Mouse (Mus musculus) embryonic stem cell, embryonic (primary cell): ENCODE measurements around the gene Baz1b.

Experiments used
- CTCF ChIA-PET, 4 experiments: fragments of 300-600 bp in 2 of 4; fragments of 350-600 bp in 2 of 4; sonication (Branson Sonifier 250); formaldehyde crosslinking; loops; one replicate each; lab custom pipeline; 2022; ENCODE audit warnings: inconsistent platforms in 2 of 4; lab: Charles Lee
- POLR2A ChIA-PET, 4 experiments: fragments of 300-600 bp in 2 of 4; fragments of 350-600 bp in 2 of 4; sonication (Branson Sonifier 250); formaldehyde crosslinking; loops; one replicate each; lab custom pipeline; 2022; ENCODE audit warnings: antibody characterized with exemption in 4 of 4, inconsistent platforms in 1 of 4; lab: Charles Lee

Baz1b gene

DNA sequence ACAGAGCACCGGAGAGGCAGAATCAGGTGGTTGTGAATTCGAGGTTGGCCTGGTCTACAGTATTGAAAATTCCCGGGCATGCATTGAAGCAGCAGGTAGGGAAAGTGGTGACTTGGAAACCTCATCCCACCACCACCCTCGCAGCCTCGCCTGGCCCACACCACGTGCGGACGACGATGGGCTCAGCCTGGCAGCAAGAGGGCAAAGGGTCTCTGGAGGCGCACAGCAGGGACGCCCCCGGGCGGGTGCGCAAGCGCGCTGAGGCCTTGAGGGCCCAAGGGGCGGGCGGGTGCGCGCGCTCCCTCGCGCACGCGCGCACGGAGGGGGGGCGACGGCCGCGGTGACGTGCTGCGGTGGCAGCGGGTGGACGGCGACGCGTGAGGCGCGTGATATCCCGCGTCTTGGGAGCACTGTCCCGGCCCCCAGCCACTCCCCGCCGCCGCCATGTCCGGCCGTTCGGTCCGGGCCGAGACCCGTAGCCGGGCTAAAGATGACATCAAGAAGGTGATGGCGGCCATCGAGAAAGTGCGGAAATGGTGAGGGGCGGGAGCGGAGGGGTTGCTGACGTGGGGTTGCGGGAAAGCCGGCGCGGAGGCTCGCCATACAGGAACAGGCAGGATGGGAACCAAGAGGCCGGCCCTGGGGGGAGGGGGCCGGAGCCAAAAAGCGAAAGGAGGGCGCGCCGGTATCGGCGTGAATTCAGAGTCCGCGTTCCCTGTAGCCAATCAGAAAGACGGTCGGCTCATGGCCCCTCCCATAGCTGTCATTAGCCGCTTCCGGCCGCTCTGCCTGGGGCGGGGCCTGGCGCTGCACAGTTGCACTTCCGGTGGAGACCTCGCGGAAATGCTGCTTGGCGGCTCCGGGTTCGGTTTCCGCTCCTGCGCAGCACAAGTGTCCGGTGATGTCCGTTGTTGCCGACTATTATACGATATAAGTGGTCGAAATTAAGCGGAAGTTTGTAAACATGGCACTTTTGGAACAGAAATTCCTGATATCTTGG, 18.7 kb upstream of the Baz1b start, which contains the start of gene Bcl7b:
TSS of gene Bcl7b (plus strand) at position 221 of the 1,000 bp plus-strand sequence.
- POLR2A ChIA-PET, result interaction anchor here in 3 of 4 experiments (0.6 to 4.5 kb wide), 36 partner anchors 8 to 226 kb away, joined by 3 to 29 read pairs (median 4); partner anchors contain the start of genes Abhd11 (in 3 of the 3), Baz1b (in 2 of the 3), Tbl2 (in 2 of the 3) and Cldn4 (in 1 of the 3)
- CTCF ChIA-PET, result interaction anchor here in 2 of 4 experiments (0.6 to 1.4 kb wide), 8 partner anchors 13 to 531 kb away, joined by 3 to 4 read pairs (median 3); partner anchors contain the start of genes Baz1b (in 1 of the 2), Tbl2 (in 1 of the 2) and Vps37d (in 1 of the 2)

DNA sequence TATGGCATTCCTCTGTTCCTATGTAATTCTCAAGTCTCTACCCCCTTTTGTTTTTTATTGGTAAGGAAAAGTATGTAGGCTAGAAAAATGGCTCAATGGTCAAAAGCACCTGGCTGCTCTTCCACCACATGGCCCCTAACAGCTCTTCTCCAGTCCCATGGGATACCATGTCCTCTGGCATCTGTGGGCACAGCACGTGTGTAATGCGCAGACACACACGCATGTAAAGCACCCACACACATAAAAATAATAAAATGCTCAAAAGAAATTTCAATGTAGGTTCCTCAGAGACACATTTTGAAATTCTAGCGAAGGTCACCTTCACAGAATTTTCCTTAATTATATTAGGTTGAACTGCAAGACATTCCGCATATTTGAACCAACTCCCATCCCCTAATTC, 17.6 kb upstream of the Baz1b start:
- POLR2A ChIA-PET, result interaction anchor here (0.5 to 4.5 kb wide), 25 partner anchors 9 to 1662 kb away, joined by 3 to 29 read pairs (median 5); partner anchors contain the start of genes Abhd11 (in 3 of the 4), Baz1b (in 2 of the 4), Cldn4 (in 1 of the 4) and Stx1a (in 1 of the 4)
- CTCF ChIA-PET, result interaction anchor here in 2 of 4 experiments (1.3 to 1.4 kb wide), 2 partner anchors 20 to 91 kb away, joined by 3 to 4 read pairs; partner anchors contain the start of genes Tbl2 (in 1 of the 2) and Vps37d (in 1 of the 2)

DNA sequence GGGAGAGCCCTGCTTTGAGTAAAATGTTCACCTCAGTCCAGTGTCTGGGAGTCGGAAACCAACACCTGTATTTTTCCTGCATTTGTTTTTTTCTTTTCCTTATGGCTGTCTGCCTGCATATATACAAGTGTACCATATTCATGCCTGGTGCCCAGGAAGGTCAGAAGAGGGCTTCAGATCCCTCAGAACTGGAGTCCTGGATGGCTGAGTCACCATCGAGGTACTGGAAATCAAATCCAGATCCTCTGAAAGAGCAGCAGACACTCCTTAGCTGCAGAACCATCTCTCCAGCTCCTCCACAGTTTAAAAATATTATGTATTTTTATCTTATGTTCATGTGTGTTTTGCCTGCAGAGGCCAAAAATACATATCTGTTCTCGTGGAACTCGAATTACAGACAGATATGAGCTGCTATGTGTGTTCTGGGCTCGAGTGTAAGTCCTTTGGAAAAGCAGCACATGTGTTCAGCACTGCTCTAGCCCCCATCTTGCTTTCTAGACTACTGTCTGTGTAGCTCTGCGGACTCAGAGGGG, 15.3 kb upstream of the Baz1b start:
- ChIA-PET POLR2A (interaction anchor here in 2 of 4 experiments (0.7 to 4.5 kb wide), 12 partner anchors 8 to 115 kb away, joined by 3 to 29 read pairs (median 3); partner anchors contain the start of genes Baz1b (in 2 of the 2) and Tbl2 (in 2 of the 2)), CTCF (interaction anchor here in 1 of 4 experiments (0.7 to 1.2 kb wide), 3 partner anchors 11 to 17 kb away, joined by 3 to 4 read pairs (median 3); no protein-coding TSS in a partner anchor)

- ChIA-PET CTCF (interaction anchor here in 1 of 4 experiments (1.2 kb wide), 1 partner anchor 13 kb away, joined by 3 read pairs; no protein-coding TSS in a partner anchor), POLR2A (interaction anchor here in 2 of 4 experiments (1.0 to 2.1 kb wide), 2 partner anchors 13 to 226 kb away, joined by 3 to 8 read pairs; partner anchors contain the start of genes Baz1b (in 1 of the 2) and Cldn4 (in 1 of the 2))
These were observed 14.1 kb upstream of the Baz1b start for GRCm38 (mm10) chr5:135172986-135173385.

- ChIA-PET POLR2A (interaction anchor here in 3 of 4 experiments (1.0 to 3.7 kb wide), 9 partner anchors 11 to 229 kb away, joined by 3 to 18 read pairs (median 3); no protein-coding TSS in a partner anchor), CTCF (interaction anchor here in 2 of 4 experiments (0.5 to 1.0 kb wide), 5 partner anchors 8 to 937 kb away, joined by 3 to 9 read pairs (median 4); partner anchors contain the start of gene Baz1b (in 1 of the 2))
These were observed 12.0 kb upstream of the Baz1b start for GRCm38 (mm10) chr5:135175086-135175485.

- POLR2A ChIA-PET, result interaction anchor here (0.6 to 4.5 kb wide), 12 partner anchors 8 to 60 kb away, joined by 3 to 27 read pairs (median 4); no protein-coding TSS in a partner anchor
- CTCF ChIA-PET, result interaction anchor here in 1 of 4 experiments (1.1 kb wide), 1 partner anchor 22 kb away, joined by 3 read pairs; no protein-coding TSS in a partner anchor
These were observed 8.5 kb upstream of the Baz1b start for GRCm38 (mm10) chr5:135178523-135178922.

- POLR2A ChIA-PET, result interaction anchor here in 2 of 4 experiments (0.7 to 4.5 kb wide), 11 partner anchors 9 to 45 kb away, joined by 3 to 27 read pairs (median 4); partner anchors contain the start of gene Tbl2 (in 1 of the 2)
- CTCF ChIA-PET, result interaction anchor here in 1 of 4 experiments (1.1 kb wide), 1 partner anchor 22 kb away, joined by 3 read pairs; no protein-coding TSS in a partner anchor
These were observed 8.1 kb upstream of the Baz1b start for GRCm38 (mm10) chr5:135178996-135179395.

- ChIA-PET CTCF (interaction anchor here in 1 of 4 experiments (1.1 kb wide), 1 partner anchor 23 kb away, joined by 3 read pairs; no protein-coding TSS in a partner anchor), POLR2A (interaction anchor here in 3 of 4 experiments (0.7 to 4.5 kb wide), 10 partner anchors 10 to 90 kb away, joined by 3 to 27 read pairs (median 5); partner anchors contain the start of gene Tbl2 (in 1 of the 3))
These were observed 7.4 kb upstream of the Baz1b start for GRCm38 (mm10) chr5:135179616-135180015.

DNA sequence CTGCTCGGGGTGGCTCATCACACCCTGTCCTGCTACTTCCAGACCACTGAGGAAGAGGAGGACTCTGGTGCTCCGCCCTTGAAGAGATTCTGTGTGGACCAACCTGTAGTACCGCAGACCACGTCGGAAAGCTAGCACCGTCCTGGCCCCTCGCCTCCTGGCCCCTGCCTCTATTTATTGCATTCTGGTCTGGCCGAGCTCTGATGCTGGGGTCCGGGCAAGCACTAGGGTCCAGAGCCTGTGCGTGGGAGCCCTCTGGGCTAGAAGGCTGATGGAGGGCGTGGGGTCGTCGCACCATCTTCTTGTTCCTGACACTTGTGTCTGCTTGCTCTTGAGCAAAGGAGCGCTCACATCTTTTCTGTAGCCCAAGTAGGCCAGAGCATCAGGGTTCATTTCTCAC, 6.3 kb upstream of the Baz1b start:
- ChIA-PET CTCF (interaction anchor here in 2 of 4 experiments (0.6 to 1.0 kb wide), 4 partner anchors 11 to 494 kb away, joined by 3 to 4 read pairs (median 3); no protein-coding TSS in a partner anchor), POLR2A (interaction anchor here in 2 of 4 experiments (1.1 to 4.5 kb wide), 7 partner anchors 9 to 172 kb away, joined by 3 to 27 read pairs (median 5); partner anchors contain the start of genes Abhd11 (in 1 of the 2) and Tbl2 (in 1 of the 2))

- POLR2A ChIA-PET, result interaction anchor here in 3 of 4 experiments (0.5 to 4.5 kb wide), 12 partner anchors 8 to 173 kb away, joined by 3 to 27 read pairs (median 4); partner anchors contain the start of genes Abhd11 (in 2 of the 3) and Tbl2 (in 1 of the 3)
- CTCF ChIA-PET, result interaction anchor here in 2 of 4 experiments (0.6 to 0.7 kb wide), 2 partner anchors 28 to 130 kb away, joined by 3 read pairs; no protein-coding TSS in a partner anchor
These were observed 5.3 kb upstream of the Baz1b start for GRCm38 (mm10) chr5:135181776-135182175.

DNA sequence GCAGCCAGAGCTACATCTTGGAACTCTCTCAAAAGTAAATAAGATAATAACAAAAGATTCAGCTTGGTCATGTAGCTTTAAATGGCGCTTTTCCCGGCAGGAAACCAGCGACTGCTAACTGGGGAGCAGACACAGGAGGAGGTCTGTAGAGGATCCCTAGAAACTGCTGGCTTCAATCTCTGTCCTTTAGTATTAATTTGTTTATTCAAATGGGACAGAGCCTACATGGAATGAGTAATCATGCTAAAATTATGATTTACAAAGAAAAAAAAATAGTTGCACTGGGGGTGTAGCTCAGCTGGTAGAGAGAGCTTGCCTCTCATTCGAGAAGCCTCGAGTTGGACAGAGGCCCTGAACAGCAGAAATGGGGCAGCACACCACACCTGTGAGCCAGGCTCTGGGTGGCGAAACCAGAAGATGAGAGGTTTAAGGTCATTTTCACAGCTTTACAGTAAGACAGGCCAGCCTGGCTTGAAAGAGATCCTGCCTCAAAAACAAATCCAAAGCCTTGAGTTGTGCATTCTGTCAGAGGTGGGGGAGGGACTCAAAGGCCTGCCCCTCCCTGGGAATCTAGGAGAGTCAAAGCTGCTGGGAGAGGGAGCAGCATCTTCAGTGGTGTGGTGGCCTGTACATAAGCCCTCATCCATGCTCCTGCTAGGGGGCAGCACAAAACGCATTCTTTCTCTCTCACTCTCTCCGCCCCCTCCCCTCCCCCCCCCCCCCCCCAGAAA, 3.8 kb upstream of the Baz1b start:
- ChIA-PET POLR2A (interaction anchor here (0.6 to 2.8 kb wide), 15 partner anchors 11 to 528 kb away, joined by 3 to 13 read pairs (median 4); partner anchors contain the start of genes Abhd11 (in 1 of the 4), Cldn4 (in 1 of the 4) and Tbl2 (in 1 of the 4)), CTCF (interaction anchor here in 2 of 4 experiments (0.6 to 1.5 kb wide), 8 partner anchors 8 to 271 kb away, joined by 3 to 4 read pairs (median 4); no protein-coding TSS in a partner anchor)

DNA sequence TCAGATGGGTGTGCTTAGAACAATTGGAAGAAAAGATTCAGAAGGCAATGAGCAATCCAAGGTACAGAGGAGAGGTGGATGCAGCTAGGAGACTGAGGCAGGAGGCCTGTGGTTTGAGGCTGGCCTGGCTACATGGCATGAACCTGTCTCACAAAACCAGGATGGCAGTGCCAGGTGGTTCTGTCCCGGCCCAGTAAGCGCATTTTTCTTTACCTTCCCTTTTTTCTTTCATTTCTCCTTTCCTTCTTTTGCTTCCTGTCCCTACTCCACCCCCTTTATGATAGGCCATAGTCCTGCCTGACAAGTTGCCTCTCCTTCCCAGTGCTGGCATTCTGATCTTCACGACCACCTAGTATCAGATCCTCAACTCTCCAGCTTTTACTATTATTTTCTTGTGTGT, 2.0 kb upstream of the Baz1b start:
- CTCF ChIA-PET, result no interaction called here
- POLR2A ChIA-PET, result interaction anchor here in 2 of 4 experiments (0.6 to 2.7 kb wide), 8 partner anchors 8 to 74 kb away, joined by 3 to 18 read pairs (median 4); no protein-coding TSS in a partner anchor

- CTCF ChIA-PET, result interaction anchor here in 1 of 4 experiments (1.2 to 1.4 kb wide), 2 partner anchors 37 to 170 kb away, joined by 3 read pairs; no protein-coding TSS in a partner anchor
- POLR2A ChIA-PET, result interaction anchor here in 3 of 4 experiments (0.7 to 2.7 kb wide), 20 partner anchors 10 to 240 kb away, joined by 3 to 29 read pairs (median 5); partner anchors contain the start of genes Abhd11 (in 1 of the 3) and Tbl2 (in 1 of the 3)
These were observed 1.5 kb upstream of the Baz1b start for GRCm38 (mm10) chr5:135185596-135185995.

DNA sequence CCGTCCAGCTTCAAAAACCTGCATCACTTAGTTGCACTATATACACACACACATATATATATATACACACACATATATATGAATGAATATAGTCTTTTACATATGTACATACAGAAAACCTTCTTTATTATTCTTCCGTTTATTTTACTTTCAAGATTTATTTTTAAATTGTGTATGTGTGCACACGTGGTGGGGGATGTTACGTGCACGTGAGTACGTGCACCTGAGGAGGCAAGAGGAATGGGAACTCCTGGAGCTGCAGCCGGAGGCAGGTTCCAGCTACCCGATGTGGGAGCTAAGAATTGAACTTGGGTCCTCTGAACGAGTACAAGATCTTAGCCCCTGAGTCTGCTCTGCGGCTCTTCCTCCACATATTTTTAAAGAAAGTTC, 838 bp upstream of the Baz1b start:
- ChIA-PET CTCF (interaction anchor here in 3 of 4 experiments (0.5 to 1.4 kb wide), 9 partner anchors 14 to 279 kb away, joined by 3 to 4 read pairs (median 3); no protein-coding TSS in a partner anchor), POLR2A (interaction anchor here (0.5 to 2.7 kb wide), 44 partner anchors 8 to 776 kb away, joined by 3 to 30 read pairs (median 4); partner anchors contain the start of genes Tbl2 (in 2 of the 4), Abhd11 (in 1 of the 4) and Vps37d (in 1 of the 4))
